Comparison of ENCODE assay signal across 22 mouse cellular contexts in the genomic region with DNA sequence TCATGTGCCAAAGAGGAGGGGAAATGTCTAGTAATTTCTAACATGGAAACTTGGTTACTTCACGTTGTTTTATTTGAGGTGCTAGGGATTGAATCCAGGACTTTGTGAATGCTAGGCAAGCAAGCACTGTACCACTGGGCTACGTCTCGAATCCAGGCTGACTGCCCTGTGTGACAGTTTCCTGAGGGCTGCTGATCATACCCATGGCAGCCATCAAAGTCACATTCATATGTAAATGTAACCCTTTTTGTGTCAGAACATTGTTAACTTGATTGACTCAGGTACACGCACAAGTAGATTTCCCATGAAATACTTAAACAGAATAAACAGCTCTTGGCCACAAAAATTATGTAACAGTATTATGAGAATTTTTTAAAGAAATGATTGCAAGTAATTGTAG. TPM values are rescaled to one million over a fixed set of nuclear protein-coding genes. Genes with fewer than 3 reads are reported as not detected.
"Had no signal": no experiment of that assay in that cellular context is flagged by ENCODE, and none has a peak within 500 bp of the region (broad histone marks: within the 10 kb centered on the region; RNA-seq: fewer than 3 reads in every experiment).

No protein-coding gene starts in this region.

- ATAC-seq: midbrain, embryonic 13.5 days; midbrain, embryonic 15.5 days had no signal

- H3K9ac ChIP-seq: lung, embryonic 14.5 days; midbrain, embryonic 13.5 days; midbrain, embryonic 15.5 days; neural tube, embryonic 12.5 days had no signal

- H3K27ac ChIP-seq: midbrain, embryonic 13.5 days; midbrain, embryonic 15.5 days; neural tube, embryonic 12.5 days had no signal

- H3K4me3 ChIP-seq: midbrain, embryonic 13.5 days; midbrain, embryonic 15.5 days; neural tube, embryonic 12.5 days had no signal

- H3K36me3 ChIP-seq: midbrain, embryonic 13.5 days; midbrain, embryonic 15.5 days; neural tube, embryonic 12.5 days had no signal

- H3K27me3 ChIP-seq: midbrain, embryonic 13.5 days; midbrain, embryonic 15.5 days; neural tube, embryonic 12.5 days had no signal

- H3K4me2 ChIP-seq: lung, embryonic 14.5 days; midbrain, embryonic 11.5 days; midbrain, embryonic 13.5 days; midbrain, embryonic 15.5 days; neural tube, embryonic 12.5 days had no signal

- H3K4me1 ChIP-seq: midbrain, embryonic 13.5 days; midbrain, embryonic 15.5 days; neural tube, embryonic 12.5 days had no signal

- H3K9me3 ChIP-seq: midbrain, embryonic 15.5 days; neural tube, embryonic 12.5 days had no signal

- DNase-seq: lung, adult 18-20 months; lung, embryonic 14.5 days; lung, postnatal 10 days; lung, postnatal 4 days; retina, postnatal 1 day; right cerebral cortex, adult 18-20 months; right cerebral cortex, postnatal 25 days; right cerebral cortex, postnatal 4 days; spleen, adult 18-20 months; thymus, adult 18-20 months; thymus, postnatal 14 days; thymus, postnatal 36 days had no signal

RNA-seq across cellular contexts. Expression of a gene that starts 23.0 kb away (rescaled TPM):
- total RNA-seq: megakaryocyte, adult 5-6 weeks; monocyte, adult 5-6 weeks had no signal
- polyA plus RNA-seq: lung, embryonic 14.5 days; lung, embryonic 16.5 days; stomach, embryonic 14.5 days; stomach, embryonic 16.5 days; thymus, postnatal 0 days had no signal
